Mouse (Mus musculus) stomach, embryonic 14.5 days (tissue): Measurements from ENCODE around the gene Rhcg. TPM values are rescaled to one million over a fixed set of nuclear protein-coding genes. Genes with fewer than 3 reads are reported as not detected.
A peak's percentile ranks its signal among the peaks of the same experiment; 100 is the strongest.

Source experiments
- ATAC-seq: fragments of 200-750 bp; cut with Nextera tagmentation; 2 replicates; pipeline ENCODE4 v1.8.0; 2017; ENCODE audit warnings: low read depth, moderate TSS enrichment; ENCODE audit not compliant: insufficient number of reproducible peaks, insufficient read depth, low FRiP score
- H3K27ac ChIP-seq: fragments of 300-500 bp; sonication (generic); 2 replicates; pipeline ENCODE4 v1.5.1; 2014; ENCODE audit warnings: mild to moderate bottlenecking, low read length, moderate library complexity, mixed read lengths
- H3K27me3 ChIP-seq: fragments of 300-500 bp; sonication (generic); 2 replicates; pipeline ENCODE4 v1.6.1; 2014; ENCODE audit warnings: low read length, control low read depth, mixed read lengths; ENCODE audit not compliant: control insufficient read depth, insufficient read depth
- H3K36me3 ChIP-seq: fragments of 300-500 bp; sonication (generic); 2 replicates; pipeline ENCODE4 v1.6.1; 2014; ENCODE audit warnings: mild to moderate bottlenecking, control low read depth, low read length, moderate library complexity, mixed read lengths; ENCODE audit not compliant: control insufficient read depth, insufficient read depth
- H3K4me1 ChIP-seq: fragments of 300-500 bp; sonication (generic); 2 replicates; pipeline ENCODE4 v1.6.1; 2014; ENCODE audit warnings: low read length, control low read depth, mixed read lengths; ENCODE audit not compliant: control insufficient read depth, insufficient read depth
- H3K4me2 ChIP-seq: fragments of 300-500 bp; sonication (generic); replicated peaks from 2 replicates; pipeline ENCODE4 v1.6.1; 2014; ENCODE audit warnings: low read depth, low read length, control low read depth
- H3K4me3 ChIP-seq: fragments of 300-500 bp; sonication (generic); 2 replicates; pipeline ENCODE4 v1.5.1; 2014; ENCODE audit warnings: low read depth, low read length, control low read depth
- H3K9ac ChIP-seq: fragments of 300-500 bp; sonication (generic); replicated peaks from 2 replicates; pipeline ENCODE4 v1.6.1; 2014; ENCODE audit warnings: low read depth, mild to moderate bottlenecking, control low read depth, low read length, moderate library complexity, mixed read lengths
- H3K9me3 ChIP-seq: fragments of 300-500 bp; sonication (generic); 2 replicates; pipeline ENCODE4 v1.6.1; 2016; ENCODE audit warnings: low read depth, low read length, control low read depth; ENCODE audit not compliant: control insufficient read depth
- WGBS: fragments of 180-500 bp; shearing (Covaris S2); extraction: QIAGEN DNeasy Blood & Tissue Kit; methylation state at CpG from one replicate; pipeline ENCODE4 v1.1.7; 2014; 5-methylcytosine and 5-hydroxymethylcytosine counted together
- polyA plus RNA-seq: library from polyadenylated mRNA; unstranded; fragments of >200 nt; fragmentation: Nextera tagmentation; extraction: Ambion mirVana; gene quantifications from 2 replicates; pipeline ENCODE4 v1.2.1, GENCODE M21; 2014

The Rhcg gene
- polyA plus RNA-seq, result not detected in 2 replicates

- Histone ChIP-seq H3K4me1 (no peaks in the 10 kb centered on the region), H3K9me3 (no peaks in the 10 kb centered on the region), H3K27me3 (peaks cover 16% of the 10 kb centered on the region), H3K4me3 (peak within 1 kb of the TSS; percentile 18; the same call in 1 of the 2 replicates), H3K9ac (no peak within 1 kb of the TSS), H3K27ac (no peak within 1 kb of the TSS), H3K36me3 (no peaks in the 10 kb centered on the region), H3K4me2 (peak within 1 kb of the TSS; percentile 35)
- no peak for ATAC-seq
- WGBS, result 9% methylated on average over 33 of the region's 33 CpGs
These were observed at the start of gene Rhcg for GRCm38 (mm10) chr7:79617418-79617817. Gene Rhcg (minus strand): TSS chr7:79617657.

DNA sequence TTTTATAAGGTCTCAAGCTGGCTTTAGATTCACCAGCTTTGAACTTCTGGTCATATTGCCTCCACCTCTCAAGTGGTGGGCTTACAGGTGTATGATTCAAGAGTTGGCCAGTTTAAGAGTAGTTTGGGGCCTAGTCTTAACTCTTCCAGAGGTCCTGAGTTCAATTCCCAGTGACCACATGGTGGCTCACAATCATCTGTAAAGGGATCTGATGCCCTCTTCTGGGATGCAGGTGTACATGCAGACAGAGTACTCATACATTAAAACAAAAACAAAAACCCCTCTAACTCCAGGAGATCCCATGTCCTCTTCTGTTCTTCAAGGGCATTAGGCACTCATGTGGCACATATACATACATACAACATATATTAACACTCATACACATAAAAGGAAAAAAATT, 49.2 kb upstream of the Rhcg start:
- Histone ChIP-seq H3K27ac (no peak overlapping the region), H3K4me2 (no peak overlapping the region), H3K36me3 (peaks cover 35% of the 10 kb centered on the region), H3K27me3 (no peaks in the 10 kb centered on the region), H3K4me3 (no peak overlapping the region), H3K9ac (no peak overlapping the region), H3K9me3 (no peaks in the 10 kb centered on the region), H3K4me1 (peaks cover 13% of the 10 kb centered on the region)
- no peak for ATAC-seq

DNA sequence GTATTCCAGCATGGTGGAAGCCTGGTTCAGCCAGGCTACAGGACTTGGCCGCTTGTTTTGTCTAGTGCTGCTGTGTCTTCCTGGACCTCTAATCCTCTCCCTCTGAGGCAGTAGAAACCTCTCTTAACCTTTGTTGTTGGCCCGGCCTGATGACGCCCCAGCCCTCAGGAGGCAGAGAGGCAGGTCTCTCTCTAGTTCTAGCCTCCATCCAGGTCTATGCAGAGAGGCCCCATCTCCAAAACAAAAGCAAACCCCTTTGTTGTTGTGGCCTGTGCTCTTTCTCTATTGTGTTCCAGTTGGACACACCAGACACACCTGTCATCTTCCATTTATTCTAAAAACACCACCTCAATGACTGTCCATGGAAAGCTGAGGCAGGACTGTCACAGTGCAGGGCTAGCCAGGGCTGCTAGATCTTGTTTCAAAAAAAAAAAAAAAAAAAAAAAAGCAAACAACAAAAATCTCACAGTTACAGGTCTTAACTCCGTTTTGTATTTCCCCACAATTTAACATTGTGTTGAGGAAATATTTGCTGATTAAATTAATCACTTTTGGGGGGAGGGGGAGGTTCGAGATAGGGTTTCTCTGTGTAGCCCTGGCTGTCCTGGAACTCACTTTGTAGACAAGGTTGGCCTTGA, 43.9 kb upstream of the Rhcg start:
- 13% methylated on average over 5 of the region's 5 CpGs for WGBS
- Histone ChIP-seq H3K27ac (no peak overlapping the region), H3K27me3 (no peaks in the 10 kb centered on the region), H3K9me3 (no peaks in the 10 kb centered on the region), H3K4me3 (peak overlapping the region; percentile 84), H3K4me1 (peaks cover 17% of the 10 kb centered on the region), H3K36me3 (no peaks in the 10 kb centered on the region; the same call in 1 of the 2 replicates), H3K9ac (peak overlapping the region; percentile 78), H3K4me2 (peak overlapping the region; percentile 63)
- ATAC-seq, result no peak

GRCm38 (mm10) chr7:79660291-79661150, 43.1 kb upstream of the Rhcg start:
- H3K27ac ChIP-seq, result peak overlapping the region; percentile 1; the same call in 1 of the 2 replicates
- WGBS, result 1% methylated on average over 73 of the region's 73 CpGs
- peak overlapping the region; percentile 78 for H3K9ac ChIP-seq
- no peaks in the 10 kb centered on the region for H3K9me3 ChIP-seq
- H3K36me3 ChIP-seq, result no peaks in the 10 kb centered on the region
- peaks cover 17% of the 10 kb centered on the region for H3K4me1 ChIP-seq
- H3K4me2 ChIP-seq, result peak overlapping the region; percentile 63
- no peaks in the 10 kb centered on the region for H3K27me3 ChIP-seq
- ATAC-seq, result peak; percentile 0; the same call in 1 of the 2 replicates
- H3K4me3 ChIP-seq, result peak overlapping the region; percentile 84

DNA sequence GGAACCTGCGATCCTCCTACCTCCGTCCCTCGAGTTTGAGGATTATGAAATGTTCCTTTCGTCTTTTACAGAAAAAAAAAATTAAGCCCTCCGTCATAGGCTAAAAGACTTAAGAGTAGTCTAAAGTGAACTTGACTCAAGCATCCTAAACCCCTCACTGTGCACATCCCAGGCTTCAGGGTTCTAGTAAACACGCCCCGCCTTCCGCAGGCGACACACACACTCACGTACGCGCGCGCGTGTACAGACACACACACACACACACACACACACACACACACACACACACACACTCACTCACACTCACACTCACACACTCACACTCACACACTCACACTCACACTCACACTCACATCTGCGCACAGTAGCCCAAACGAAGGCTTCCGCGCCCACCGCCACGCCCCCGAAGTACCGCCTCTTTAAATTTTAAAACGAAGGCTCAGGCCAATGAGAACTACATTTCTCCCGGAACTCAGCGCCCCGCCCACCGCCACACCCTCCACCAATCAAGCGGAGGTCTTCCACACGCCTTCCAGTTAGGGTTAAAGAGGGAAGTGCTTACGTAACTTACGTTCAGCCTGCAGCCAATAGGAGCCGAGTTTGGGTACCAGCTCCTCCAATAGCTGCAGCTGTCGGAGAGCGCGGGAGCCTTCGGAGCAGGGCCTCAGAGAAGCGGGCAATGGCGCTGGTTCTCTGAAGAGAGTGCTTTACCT, 42.3 kb upstream of the Rhcg start, which contains the start of gene Ticrr:
TSS of gene Ticrr (plus strand) at position 619 of the 713 bp plus-strand sequence.
- Histone ChIP-seq H3K36me3 (no peaks in the 10 kb centered on the region), H3K4me1 (peaks cover 17% of the 10 kb centered on the region), H3K27ac (peak within 1 kb of the TSS; percentile 1; the same call in 1 of the 2 replicates), H3K4me3 (peak within 1 kb of the TSS; percentile 84), H3K27me3 (no peaks in the 10 kb centered on the region), H3K9me3 (no peaks in the 10 kb centered on the region), H3K4me2 (peak within 1 kb of the TSS; percentile 63), H3K9ac (peak within 1 kb of the TSS; percentile 78)
- under 1% methylated on average over 39 of the region's 39 CpGs for WGBS
- peak; percentile 100 for ATAC-seq

GRCm38 (mm10) chr7:79654586-79654985, 37.1 kb upstream of the Rhcg start:
- Histone ChIP-seq H3K4me3 (no peak overlapping the region), H3K4me1 (no peaks in the 10 kb centered on the region), H3K4me2 (no peak overlapping the region), H3K36me3 (no peaks in the 10 kb centered on the region), H3K9ac (no peak overlapping the region), H3K9me3 (no peaks in the 10 kb centered on the region), H3K27ac (no peak overlapping the region), H3K27me3 (no peaks in the 10 kb centered on the region)
- WGBS, result 39% methylated on average over 1 of the region's 1 CpGs
- no peak for ATAC-seq

- Histone ChIP-seq H3K27ac (no peak overlapping the region), H3K36me3 (no peaks in the 10 kb centered on the region), H3K9ac (no peak overlapping the region), H3K9me3 (no peaks in the 10 kb centered on the region), H3K4me3 (no peak overlapping the region), H3K4me2 (no peak overlapping the region), H3K27me3 (no peaks in the 10 kb centered on the region), H3K4me1 (no peaks in the 10 kb centered on the region)
- 83% methylated on average over 1 of the region's 1 CpGs for WGBS
- no peak for ATAC-seq
These were observed 36.7 kb upstream of the Rhcg start for GRCm38 (mm10) chr7:79654185-79654584.

- no peak for ATAC-seq
- Histone ChIP-seq H3K4me1 (no peaks in the 10 kb centered on the region), H3K4me3 (no peak overlapping the region), H3K27me3 (no peaks in the 10 kb centered on the region), H3K36me3 (no peaks in the 10 kb centered on the region), H3K4me2 (no peak overlapping the region), H3K27ac (no peak overlapping the region), H3K9ac (no peak overlapping the region), H3K9me3 (no peaks in the 10 kb centered on the region)
- WGBS, result 7% methylated on average over 3 of the region's 3 CpGs
These were observed 31.5 kb upstream of the Rhcg start for GRCm38 (mm10) chr7:79649005-79649404.
